Mouse (Mus musculus) WW6 (cell line): ENCODE measurements around the gene Ccpg1os.

Source experiments
- DNase-seq: peaks from one replicate; pipeline ENCODE4 v3.0.0-alpha.2; 2013; ENCODE audit warnings: low read depth, low spot score

The Ccpg1os gene

DNA sequence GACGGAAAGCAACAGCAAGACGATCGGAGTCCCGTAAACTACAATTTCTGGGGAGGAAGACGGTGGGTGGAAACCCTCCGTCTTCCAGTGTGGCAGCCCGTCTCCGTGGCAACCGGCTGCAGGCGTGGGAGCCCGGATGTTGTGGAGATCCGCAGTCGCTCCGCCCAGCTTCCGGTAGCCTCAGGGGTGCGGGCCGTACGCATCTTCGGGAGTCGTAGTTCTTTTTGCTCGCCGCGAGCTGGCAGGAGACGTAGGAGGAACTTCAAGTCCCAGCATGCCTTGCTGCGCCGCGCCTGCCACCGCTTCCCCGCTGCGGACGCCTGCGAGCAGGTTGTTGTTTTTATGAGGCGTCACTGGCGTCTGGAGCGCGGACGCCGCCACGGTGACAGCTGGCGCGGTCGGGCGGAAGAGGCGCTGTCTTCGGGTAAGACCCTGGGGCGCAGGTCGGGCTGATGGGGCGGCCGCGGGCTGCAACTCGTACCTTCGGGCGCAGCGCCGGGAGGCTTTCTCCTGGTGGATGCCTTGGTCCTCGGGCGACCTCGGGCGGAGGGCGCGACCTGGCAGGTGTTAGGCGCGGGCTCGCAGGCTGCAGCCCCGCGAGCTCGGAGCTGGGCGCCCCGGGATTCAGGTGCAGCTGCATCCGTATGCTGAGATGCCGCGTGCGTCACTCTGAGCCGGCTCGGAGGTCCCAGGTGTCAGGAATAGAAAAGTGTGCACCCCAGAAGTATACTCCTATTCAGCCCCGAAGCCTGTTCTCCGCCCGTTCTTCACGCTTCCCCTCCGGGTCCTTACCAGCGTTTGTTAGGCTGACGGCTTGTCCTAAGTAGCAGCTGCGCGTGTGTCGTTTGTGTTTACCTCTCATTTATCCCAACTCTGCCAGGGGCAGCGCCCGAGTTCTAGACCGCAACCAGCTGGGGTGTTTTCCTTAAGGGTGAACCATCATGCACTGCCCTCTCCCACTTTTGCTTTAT lies at the start of gene Ccpg1os, which contains the start of gene Ccpg1:
Ccpg1os (minus strand) TSS at position 133 of the 971 bp plus-strand sequence.
Ccpg1 (plus strand) TSS at position 180 of the 971 bp plus-strand sequence.
- peak; percentile 97 for DNase-seq

DNA sequence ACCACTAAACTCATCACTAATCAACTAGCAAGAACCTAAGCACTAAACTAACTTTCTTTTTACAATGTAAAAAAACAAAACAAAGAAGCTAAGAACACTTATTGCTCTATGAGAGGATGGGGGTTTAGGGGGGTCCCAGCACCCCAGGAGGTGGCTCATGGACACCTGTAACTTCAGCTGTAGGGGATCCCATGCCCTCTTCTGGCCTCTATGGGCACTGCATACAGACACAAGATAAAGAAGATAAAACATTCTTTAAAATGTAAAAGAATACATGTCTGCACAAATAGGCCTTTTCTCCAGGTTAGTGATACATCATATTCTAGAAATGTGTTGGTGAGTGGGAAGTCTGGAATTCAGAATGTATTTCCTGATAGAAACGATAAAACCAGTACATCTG lies 48.2 kb upstream of the Ccpg1os start:
- no peak for DNase-seq

DNA sequence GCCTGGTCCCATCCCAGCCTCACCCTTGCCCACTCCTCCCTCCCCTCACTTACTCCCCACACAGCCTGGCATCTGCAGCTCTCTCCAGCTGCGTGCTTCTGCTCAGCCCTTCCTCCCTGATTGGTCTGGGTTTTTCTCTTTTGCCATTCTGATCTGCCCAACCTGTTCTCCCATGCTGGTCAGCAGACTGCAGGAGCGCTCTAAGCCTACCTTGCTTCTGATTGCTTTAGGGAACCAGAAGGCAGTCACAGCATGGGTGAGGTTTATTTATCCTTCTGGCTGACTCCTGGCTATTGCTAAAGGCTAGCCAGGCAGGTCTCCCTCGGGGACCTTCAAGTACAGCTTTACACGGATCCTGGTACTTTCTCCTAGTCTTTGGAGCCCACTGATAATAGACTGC lies 46.2 kb upstream of the Ccpg1os start:
- DNase-seq: no peak

DNA sequence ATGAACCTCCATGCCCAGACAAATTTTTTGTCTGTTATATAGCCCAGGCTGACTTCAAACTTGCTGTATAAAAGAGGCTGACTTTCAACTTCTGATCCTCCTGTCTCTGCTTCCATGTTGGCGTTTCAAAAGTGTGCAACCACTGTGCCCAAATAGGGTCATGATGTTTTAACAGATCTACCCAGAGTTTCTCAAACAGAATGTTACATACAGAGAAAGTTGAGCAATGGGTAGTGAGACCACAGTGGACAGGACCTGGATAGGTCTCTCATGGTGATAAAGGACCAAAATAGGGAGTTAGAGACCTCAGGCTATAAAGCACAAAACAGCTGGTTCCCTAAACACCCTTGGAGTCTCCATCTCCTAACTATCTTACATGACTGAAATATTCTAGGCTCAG lies 45.3 kb upstream of the Ccpg1os start:
- no peak for DNase-seq

DNA sequence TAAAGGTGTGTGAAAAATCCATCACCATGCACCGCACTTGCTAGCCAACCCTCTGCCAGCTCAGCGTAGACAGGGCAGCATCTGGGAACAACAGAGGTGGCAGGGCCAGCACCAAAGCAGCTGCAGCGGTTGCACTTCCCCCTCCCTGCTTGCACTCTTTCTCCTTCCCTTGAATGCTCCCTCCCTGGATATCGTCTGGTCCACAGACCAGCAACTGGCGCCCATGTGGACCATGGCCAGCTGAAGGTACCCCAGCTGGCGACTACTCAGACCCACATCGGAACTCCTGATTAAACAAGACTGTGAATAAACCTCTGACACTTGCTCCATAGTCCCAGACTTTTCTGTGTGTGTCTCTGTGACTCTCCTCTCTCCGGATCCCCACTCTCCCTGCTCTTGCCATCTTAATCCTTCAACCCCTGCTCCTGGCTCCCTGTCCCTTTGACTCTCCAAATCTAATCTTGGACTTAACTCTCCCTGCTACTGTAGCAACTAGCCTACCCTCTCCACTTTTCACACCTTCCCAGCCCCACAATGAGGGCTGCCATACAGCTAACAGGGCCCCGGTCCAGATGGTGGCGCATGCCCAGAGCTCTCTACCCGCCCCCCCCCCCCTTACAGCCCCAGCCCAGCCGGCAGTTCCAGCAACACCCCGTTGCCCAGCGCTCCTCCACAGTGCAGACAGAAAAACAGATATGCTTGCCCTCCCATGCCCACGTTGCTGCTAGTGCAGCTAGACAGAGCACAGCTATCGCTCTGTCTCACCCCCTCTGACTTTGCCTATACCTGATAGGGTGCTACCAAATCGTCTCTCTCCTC lies 40.8 kb upstream of the Ccpg1os start:
- DNase-seq: no peak

DNA sequence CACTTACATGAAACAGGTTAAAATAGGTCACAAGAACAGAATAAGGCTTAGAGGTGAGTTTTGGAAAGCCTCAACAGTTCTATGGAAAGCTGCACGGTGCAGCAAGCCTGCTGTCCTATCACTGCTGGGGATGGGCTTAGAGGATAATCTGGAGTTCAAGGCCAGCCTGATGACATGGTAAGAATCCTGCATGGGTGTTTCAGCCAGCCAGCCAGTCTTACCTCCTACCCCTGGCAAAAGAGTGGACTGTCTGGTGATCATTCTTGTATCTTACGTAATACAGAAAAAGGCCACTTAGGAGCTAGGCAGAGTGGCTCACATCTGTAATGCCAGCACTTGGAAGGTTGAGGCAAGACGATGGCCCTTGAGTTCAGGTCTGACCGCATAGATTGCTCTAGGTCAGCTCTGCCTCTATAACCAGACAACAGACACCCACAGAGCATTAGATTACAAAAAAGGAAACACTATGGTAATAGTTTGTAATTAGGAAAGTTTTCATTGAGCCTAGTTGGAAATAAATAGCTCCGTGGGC lies 35.5 kb upstream of the Ccpg1os start:
- no peak for DNase-seq

DNA sequence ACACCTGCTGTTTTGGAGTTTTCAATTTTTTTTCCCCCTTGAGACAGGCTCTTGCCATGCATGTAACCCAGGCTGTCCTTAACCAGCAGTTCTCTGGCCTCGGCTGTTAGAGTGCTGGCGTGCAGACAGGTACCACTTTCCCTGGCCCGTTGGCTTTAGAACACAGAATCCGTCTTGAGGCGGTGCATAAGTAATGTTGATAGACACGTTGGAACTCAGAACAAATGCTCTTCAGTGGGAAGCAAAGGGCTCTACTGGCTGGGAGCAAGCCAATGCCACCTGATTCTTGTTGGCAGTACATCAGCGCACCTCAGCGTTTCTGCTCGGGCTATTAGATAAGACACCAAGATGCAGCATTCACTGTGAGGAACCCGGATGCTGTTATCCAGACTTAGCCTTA lies 34.7 kb upstream of the Ccpg1os start:
- no peak for DNase-seq

DNA sequence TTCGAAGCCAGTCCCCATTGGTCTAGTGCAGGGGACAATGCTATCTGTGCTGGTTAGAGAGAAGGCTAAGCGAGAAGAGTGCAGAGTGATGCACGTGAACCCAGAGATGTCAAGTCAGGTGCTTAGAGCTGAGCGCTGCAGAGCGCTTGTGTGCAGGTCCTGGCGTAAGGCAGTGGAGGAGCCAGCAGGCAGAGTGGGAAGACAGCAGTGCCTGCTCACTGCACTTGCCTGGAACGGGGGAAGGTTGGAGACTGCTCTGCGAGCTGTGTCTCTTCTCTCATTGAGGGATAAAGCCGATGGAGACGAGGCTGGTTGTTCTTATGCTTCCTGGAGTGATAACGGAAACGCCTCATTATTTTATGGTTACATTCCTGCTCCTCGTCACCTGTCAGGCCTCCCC lies 29.5 kb upstream of the Ccpg1os start:
- no peak for DNase-seq

DNA sequence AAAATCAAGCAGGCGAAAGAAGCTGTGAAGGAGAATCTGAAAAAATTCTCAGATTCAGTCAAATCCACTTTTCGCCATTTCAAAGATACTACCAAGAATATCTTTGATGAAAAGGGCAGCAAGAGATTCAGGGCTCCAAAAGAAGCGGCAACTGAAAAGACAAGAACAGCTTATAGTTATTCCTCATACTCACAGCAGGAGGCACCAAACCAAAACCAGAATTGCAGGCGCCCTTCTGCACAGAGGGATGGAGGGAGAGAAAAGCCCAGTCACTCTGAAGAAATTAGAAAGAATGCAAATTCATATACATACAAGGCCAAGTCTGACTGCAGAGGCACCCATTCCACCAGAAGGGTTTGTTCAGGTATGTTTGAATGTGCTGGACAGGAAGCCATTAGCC lies 27.4 kb upstream of the Ccpg1os start:
- no peak for DNase-seq

DNA sequence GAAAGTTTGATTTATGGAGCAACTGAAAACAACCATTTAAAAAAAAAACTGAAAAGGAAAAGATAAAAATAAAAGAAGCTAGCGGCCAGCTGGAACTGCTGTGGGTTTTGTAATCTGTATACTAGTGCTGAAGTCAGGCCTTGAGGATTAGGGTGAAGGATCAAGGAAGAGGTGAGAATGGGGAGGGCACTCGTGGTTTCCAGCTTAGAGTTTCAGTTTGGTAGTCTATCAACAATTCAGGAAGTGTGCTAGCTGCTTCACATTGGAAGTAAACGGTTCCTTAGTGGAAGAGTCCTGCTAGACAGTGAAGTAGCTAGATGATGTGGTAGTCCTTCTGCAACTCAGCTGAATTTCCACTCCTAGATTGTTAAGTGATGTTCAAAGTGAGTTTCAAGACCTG lies 23.2 kb upstream of the Ccpg1os start:
- DNase-seq: no peak

DNA sequence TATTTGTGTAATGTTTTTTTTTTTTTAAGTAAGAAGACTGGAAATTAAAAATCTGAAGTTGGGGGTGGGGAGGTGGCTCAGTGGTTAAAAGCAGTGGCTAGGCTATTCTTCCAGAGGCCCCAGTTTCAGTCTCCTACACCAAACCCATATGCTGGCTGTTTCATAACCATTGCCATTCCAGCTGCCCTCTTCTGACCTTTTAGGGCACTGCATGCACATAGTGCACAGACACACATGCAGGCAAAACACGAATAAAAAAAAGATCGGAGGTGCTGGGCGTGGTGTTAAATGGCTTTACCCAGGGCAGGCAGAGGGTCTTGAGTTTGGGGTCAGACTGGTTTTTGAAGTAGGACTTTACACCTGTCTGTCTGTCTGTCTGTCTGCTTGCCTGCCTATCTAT lies 21.0 kb upstream of the Ccpg1os start:
- no peak for DNase-seq

DNA sequence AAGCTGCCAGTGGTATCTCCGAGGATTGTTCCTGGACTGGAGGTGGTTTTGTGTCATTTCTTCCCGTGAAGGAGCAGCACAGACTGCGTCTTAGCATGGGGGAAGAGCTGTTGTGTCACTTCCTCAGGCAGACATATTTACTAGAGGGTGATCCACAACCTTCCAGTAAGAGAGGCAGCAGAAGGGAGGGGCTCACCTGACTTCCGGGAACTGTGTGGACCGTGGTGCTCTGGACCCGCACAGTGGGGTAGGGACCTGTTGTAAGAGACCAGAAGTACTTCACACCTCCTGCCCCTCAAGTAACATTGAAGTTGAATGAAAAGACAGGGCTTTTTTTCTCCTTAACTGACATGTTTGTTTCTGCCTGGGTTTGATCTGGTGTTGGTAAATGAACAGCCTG lies 19.9 kb upstream of the Ccpg1os start:
- no peak for DNase-seq

DNA sequence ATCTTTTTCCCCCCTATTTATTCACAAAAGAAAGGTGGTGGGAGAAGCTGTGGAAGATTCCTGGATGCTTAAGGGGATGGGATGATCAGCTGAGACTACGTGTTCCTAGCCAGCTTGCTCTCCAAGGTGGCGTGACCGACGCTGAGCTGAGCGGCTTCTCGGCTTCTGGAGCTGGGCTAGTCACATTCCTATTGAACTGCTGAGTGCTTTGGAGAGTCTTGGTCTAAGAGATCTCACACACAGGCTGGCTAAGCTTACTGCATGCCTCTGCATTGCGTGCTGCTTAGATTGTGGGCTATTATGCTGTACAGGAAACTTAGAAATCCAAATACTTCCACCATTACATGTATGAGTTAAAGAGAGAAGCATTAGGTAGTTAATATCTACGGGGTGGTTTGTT lies 18.9 kb upstream of the Ccpg1os start:
- no peak for DNase-seq

DNA sequence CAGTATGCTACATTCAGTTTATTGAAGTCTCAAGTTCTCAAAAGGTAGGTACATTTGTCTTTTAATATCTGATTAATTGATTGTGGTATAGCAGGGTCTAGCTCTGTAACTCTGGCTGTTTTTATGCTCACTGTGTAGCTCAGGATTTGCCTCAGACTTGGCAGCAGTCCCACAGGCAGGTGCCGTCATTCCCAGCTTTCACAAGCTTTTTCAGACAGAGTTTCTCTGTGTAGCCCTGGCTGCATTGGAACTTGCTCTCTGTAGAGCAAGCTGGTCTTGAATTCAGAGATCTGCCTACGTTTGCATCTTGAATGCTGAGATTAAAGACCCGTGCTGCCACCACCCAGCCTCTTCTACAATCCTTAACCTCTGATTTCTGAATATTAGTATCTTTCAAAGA lies 17.0 kb upstream of the Ccpg1os start:
- no peak for DNase-seq

DNA sequence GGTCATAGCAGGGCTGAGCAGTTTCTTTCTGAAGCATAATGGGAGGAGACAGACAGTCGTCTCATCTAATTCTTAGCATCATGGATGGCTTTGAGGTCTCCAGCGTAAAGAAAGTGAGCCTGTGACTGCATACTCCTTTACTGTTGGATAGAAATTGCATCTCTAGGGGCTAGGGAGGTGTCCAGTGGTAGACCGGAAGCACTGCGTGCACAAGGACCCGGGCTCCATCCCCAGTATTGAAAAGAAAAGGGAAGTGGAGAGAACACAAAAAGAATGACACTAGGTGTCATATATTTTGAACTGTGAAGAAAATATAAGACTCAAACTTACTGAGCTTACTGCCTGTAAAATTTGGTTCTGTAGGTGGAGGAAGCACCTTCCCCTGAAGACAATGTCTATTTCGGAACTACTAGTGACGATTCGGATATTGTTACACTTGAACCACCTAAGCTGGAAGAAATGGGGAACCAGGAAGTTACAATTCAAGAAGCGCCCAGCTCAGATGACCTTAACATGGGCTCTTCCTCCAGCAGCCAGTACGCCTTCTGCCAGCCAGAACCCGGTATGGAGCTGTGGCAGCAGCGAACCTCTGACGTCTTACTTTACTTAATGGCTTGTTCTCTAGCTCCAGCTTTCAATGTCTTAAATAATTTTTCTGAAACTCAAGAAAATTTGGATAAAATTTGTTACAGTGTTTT lies 16.3 kb upstream of the Ccpg1os start:
- DNase-seq: no peak

DNA sequence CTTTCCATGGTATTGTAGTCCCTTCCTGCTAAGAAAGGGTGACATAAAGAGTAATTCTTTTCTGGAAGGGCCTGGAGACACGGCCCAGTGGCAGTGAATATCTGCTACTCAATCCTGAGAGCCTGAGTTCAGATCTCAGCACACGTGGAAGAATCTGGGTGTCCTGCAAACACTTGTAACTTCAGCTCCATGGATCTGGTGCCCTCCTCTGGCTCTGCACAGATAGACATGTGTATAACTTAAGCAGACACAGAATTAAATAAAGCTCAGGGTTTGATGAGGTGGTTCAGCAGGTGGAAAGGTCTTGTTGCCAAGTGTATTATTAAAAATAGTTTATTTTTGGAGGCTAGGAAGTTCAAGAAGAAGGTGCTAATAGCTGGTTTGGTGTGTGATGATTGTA lies 15.3 kb upstream of the Ccpg1os start:
- DNase-seq: no peak

DNA sequence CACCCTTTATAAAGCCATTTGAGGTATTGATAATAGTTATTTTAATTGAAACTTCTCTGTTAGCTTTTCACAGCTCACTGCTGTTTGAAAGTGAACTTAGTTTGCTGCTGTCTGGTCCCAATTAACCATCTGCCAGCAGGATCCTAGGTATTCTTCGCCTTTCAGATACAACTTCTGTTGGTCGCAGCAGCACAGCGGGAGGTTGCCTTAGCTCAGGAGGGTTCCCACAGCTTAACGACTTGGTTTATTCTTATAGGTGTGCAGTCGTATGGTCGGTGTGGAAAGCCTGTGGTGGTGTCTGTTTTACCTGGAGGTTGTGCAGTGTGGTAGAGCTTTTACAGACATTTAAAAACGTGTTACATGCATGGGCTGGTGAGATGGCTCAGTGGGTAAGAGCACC lies 11.6 kb upstream of the Ccpg1os start:
- DNase-seq: no peak

DNA sequence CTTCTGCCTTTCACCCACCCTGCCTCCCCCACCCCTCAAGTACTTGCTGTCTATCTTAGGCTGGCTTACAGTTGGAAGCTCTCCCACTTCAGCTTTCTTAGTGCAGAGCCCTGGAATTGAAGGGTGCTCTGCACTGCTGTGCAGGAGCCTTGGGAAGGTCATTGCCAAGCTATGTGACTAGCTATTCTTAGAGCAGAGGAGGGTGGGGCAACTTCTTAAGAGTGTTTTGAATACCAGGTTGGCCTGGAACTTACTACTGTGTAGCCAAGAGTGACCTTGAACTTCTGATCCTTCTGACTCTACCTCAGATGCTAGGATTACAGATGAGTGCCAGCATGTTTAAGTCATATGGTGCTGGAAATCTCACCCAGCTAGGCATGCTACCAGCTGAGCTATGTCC lies 11.0 kb upstream of the Ccpg1os start:
- DNase-seq: peak; percentile 31

DNA sequence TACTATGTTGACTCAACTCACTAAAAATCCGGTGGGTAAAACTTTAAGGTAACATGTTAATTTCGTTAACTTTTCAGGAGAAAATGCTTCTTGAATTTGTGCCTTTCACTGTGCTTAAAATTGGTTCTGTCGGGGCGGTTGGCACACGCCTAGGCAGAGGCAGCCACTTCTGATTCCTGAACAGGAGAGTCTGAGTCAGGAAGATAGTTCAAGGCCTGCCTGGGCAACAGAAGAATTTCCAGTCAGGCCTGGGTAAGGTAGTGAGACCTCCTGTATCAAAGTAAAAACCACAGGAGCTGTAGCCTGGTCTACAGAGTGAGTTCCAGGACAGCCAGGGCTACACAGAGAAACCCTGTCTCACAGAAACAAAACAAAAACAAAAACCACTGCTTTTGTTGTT lies 7.4 kb upstream of the Ccpg1os start:
- no peak for DNase-seq

DNA sequence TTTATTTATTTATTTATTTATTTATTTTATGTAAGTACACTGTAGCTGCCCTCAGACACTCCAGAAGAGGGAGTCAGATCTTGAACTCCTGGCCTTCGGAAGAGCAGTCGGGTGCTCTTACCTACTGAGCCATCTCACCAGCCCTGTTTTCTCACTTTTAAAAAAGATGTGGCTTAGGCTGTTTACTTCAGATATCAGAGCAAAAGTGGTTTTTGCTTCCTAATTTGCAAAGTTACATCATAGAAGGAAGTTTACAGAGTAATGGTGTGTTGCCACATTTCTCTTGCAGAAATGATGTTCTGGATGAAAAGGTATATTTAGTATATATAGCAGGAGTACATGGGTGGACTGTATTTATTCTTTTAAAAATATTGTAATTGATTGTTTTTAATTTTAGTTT lies 6.2 kb upstream of the Ccpg1os start:
- DNase-seq: no peak

DNA sequence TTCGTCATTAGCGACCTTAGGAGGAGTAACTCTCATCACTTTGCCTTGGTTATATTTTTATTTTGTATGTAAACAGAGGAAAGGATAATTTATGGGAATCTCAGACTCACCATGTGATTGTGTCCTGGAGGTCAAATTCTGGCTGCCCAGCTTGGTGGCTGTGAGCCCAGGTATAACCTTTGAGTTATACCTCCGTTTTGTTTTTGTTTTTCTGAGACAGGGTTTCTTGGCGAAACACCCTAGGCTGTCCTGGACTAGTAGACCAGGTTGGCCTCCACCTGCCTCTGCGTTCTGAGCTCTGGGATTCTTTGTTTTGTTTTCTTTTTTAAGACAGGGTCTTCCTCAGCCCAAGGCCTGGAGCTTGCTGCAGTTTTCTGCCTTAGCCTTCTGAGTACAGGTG lies 3.5 kb upstream of the Ccpg1os start:
- DNase-seq: no peak

DNA sequence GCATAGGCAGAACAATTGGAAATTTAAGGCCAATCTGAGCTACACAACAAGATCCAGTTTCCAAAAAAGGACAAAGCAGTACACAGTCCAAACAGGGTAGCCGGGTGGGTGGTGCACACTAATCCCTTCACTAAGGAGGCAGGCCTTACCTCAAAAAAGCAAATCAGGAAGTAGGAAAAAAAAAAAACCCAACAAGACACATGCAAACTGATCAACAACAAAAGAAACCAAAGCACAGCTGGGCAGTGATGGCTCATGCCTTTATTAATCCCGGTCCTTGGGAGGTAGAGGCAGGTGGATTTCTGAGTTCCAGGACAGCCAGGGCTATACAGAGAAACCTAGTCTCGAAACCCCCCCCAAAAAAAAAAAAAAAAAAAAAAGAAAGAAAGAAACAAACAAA lies 2.5 kb upstream of the Ccpg1os start:
- DNase-seq: no peak
